Comparison of ENCODE assay signal across 8 mouse cellular contexts in the genomic region with DNA sequence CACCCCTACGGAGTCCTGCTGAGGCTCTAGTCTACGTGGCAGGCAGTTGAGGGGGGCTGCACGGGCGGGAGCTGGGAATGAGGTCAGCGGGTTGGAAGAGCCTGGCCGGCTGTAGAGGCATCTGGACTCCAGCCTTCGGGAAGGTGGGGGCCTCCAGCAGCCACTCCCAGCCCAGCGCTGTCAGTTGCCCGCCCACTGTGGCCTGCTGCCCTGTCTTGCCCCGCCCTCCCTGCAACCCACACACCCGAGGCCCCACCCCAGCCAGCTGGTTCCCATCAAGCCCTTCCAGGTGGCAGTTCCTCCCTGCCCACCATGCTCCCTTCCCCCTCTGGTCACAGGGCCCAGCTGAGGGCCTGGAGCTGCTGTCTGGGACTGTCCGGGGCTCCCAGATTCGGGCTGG. TPM values are rescaled to one million over a fixed set of nuclear protein-coding genes. Genes with fewer than 3 reads are reported as not detected.
DNase-seq lines count a peak whose midpoint lies in the region; ATAC-seq and TF ChIP-seq lines count a peak whose summit lies in the region.

No protein-coding gene starts in this region.

- peak overlapping the region; percentile 39 for H3K4me2 ChIP-seq in stomach, embryonic 16.5 days (ENCODE audit: low read depth, low read length)

- H3K4me3 ChIP-seq in E14TG2a.4 (replicated peaks; ENCODE audit: low read length) = 0 out of 2 replicates have a peak overlapping the region, but pooled peaks have one; percentile 10
- peak overlapping the region; percentile 7; the same call in 1 of the 2 replicates for H3K4me3 ChIP-seq in hindbrain, embryonic 10.5 days
- peak overlapping the region; percentile 28 for H3K4me3 ChIP-seq in limb, embryonic 10.5 days
- H3K4me3 ChIP-seq in stomach, embryonic 16.5 days (replicated peaks; ENCODE audit: low read length) = peak overlapping the region; percentile 19

- peaks cover 47% of the 10 kb centered on the region for H3K4me1 ChIP-seq in E14TG2a.4 (replicated peaks; ENCODE audit: low read depth, low read length)
- peaks cover 54% of the 10 kb centered on the region for H3K4me1 ChIP-seq in hindbrain, embryonic 10.5 days (replicated peaks)
- H3K4me1 ChIP-seq in limb, embryonic 10.5 days = peaks cover 61% of the 10 kb centered on the region
- H3K4me1 ChIP-seq in stomach, embryonic 16.5 days (ENCODE audit: control insufficient read depth, insufficient read depth, low read length) = peaks cover 42% of the 10 kb centered on the region

- peak; percentile 58 to 73 for DNase-seq in adrenal gland, postnatal 36 days
- peak; percentile 89 for DNase-seq in gastrocnemius, adult 18-20 months (ENCODE audit: low spot score)
- DNase-seq in hindbrain, embryonic 10.5 days (ENCODE audit: low spot score) = peak; percentile 89
- peak; percentile 99 for DNase-seq in limb, embryonic 10.5 days (ENCODE audit: low spot score)
- peak; percentile 92 for DNase-seq in mesoderm, embryonic 11.5 days (ENCODE audit: low read depth, low spot score)
- DNase-seq in left cerebral cortex, postnatal 14 days (ENCODE audit: low spot score in 2 of 2) = no peak

- ATAC-seq in stomach, embryonic 16.5 days (ENCODE audit: insufficient read depth, low FRiP score) = peak; percentile 94

- H3K9me3 ChIP-seq in E14TG2a.4 (ENCODE audit: low read length) = no peaks in the 10 kb centered on the region
- no peaks in the 10 kb centered on the region for H3K9me3 ChIP-seq in hindbrain, embryonic 10.5 days
- H3K9me3 ChIP-seq in limb, embryonic 10.5 days (replicated peaks) = no peaks in the 10 kb centered on the region
- H3K9me3 ChIP-seq in stomach, embryonic 16.5 days (replicated peaks; ENCODE audit: control insufficient read depth, low read length) = no peaks in the 10 kb centered on the region

- no peaks in the 10 kb centered on the region for H3K36me3 ChIP-seq in E14TG2a.4 (ENCODE audit: insufficient read depth, low read length)
- H3K36me3 ChIP-seq in hindbrain, embryonic 10.5 days = no peaks in the 10 kb centered on the region
- no peaks in the 10 kb centered on the region for H3K36me3 ChIP-seq in limb, embryonic 10.5 days
- no peaks in the 10 kb centered on the region for H3K36me3 ChIP-seq in stomach, embryonic 16.5 days (ENCODE audit: control insufficient read depth, insufficient read depth, low read length)

- H3K9ac ChIP-seq in stomach, embryonic 16.5 days (ENCODE audit: low read length) = peak overlapping the region; percentile 67

- 6% methylated on average over 13 of the region's 13 CpGs for WGBS in hindbrain, embryonic 10.5 days
- WGBS in limb, embryonic 10.5 days = 2% methylated on average over 13 of the region's 13 CpGs
- 2% methylated on average over 13 of the region's 13 CpGs for WGBS in stomach, embryonic 16.5 days

- peaks cover 59% of the 10 kb centered on the region for H3K27me3 ChIP-seq in E14TG2a.4 (ENCODE audit: insufficient read depth, low read length)
- H3K27me3 ChIP-seq in hindbrain, embryonic 10.5 days (ENCODE audit: insufficient read depth, poor library complexity, severe bottlenecking) = peaks cover 41% of the 10 kb centered on the region
- peaks cover 20% of the 10 kb centered on the region for H3K27me3 ChIP-seq in limb, embryonic 10.5 days (ENCODE audit: low read depth, poor library complexity, severe bottlenecking)
- no peaks in the 10 kb centered on the region; the same call in 1 of the 2 replicates for H3K27me3 ChIP-seq in stomach, embryonic 16.5 days (ENCODE audit: control insufficient read depth, insufficient read depth, low read length)

- intact Hi-C loops in left cerebral cortex, postnatal 14 days (cut with DNase I) = no loop called here

- peak overlapping the region; percentile 79 for H3K27ac ChIP-seq in hindbrain, embryonic 10.5 days
- peak overlapping the region; percentile 92 for H3K27ac ChIP-seq in limb, embryonic 10.5 days
- peak overlapping the region; percentile 97 for H3K27ac ChIP-seq in stomach, embryonic 16.5 days (ENCODE audit: low read length)

- TF ChIP-seq CTCF in E14TG2a.4 (conservative IDR thresholded peaks at IDR 0.05; ENCODE audit: low read length) = no peak

RNA-seq across cellular contexts. Expression of gene Col1a1, which starts 7.2 kb away (rescaled TPM):
- 100 to 1,000 TPM; 111 to 222 TPM for total RNA-seq in adrenal gland, postnatal 36 days (2021)
- total RNA-seq in gastrocnemius, adult 18-20 months (2021) = 10 to 100 TPM; 64.6 to 65.0 TPM
- polyA plus RNA-seq in hindbrain, embryonic 10.5 days (2016; fragmentation: Nextera tagmentation; extraction: Ambion mirVana) = 98.1 and 193 TPM in 2 replicates
- polyA plus RNA-seq in limb, embryonic 10.5 days (2016; fragmentation: Nextera tagmentation; extraction: Ambion mirVana) = 81.4 and 104 TPM in 2 replicates
- polyA plus RNA-seq in stomach, embryonic 16.5 days (2015; fragmentation: Nextera tagmentation; extraction: Ambion mirVana) = 2,066 and 2,076 TPM in 2 replicates
- total RNA-seq in left cerebral cortex, postnatal 14 days (2021) = 10 to 100 TPM; 50.1 to 54.5 TPM

RNA-seq across cellular contexts. Expression of gene Hils1, which starts 38.6 kb away (rescaled TPM):
- not detected for total RNA-seq in adrenal gland, postnatal 36 days (2021)
- total RNA-seq in gastrocnemius, adult 18-20 months (2021) = not detected
- polyA plus RNA-seq in hindbrain, embryonic 10.5 days (2016; fragmentation: Nextera tagmentation; extraction: Ambion mirVana) = not detected in 2 replicates
- not detected in 2 replicates for polyA plus RNA-seq in limb, embryonic 10.5 days (2016; fragmentation: Nextera tagmentation; extraction: Ambion mirVana)
- polyA plus RNA-seq in stomach, embryonic 16.5 days (2015; fragmentation: Nextera tagmentation; extraction: Ambion mirVana) = not detected in 2 replicates
- total RNA-seq in left cerebral cortex, postnatal 14 days (2021) = not detected

RNA-seq across cellular contexts. Expression of gene Sgca, which starts 47.3 kb away (rescaled TPM):
- total RNA-seq in adrenal gland, postnatal 36 days (2021) = not detected
- total RNA-seq in gastrocnemius, adult 18-20 months (2021) = 100 to 1,000 TPM; 283 to 304 TPM
- 0.10 TPM in 1 of 2 replicates, not detected in the other for polyA plus RNA-seq in hindbrain, embryonic 10.5 days (2016; fragmentation: Nextera tagmentation; extraction: Ambion mirVana)
- polyA plus RNA-seq in limb, embryonic 10.5 days (2016; fragmentation: Nextera tagmentation; extraction: Ambion mirVana) = 0.23 TPM in 1 of 2 replicates, not detected in the other
- 0.41 and 3.2 TPM in 2 replicates for polyA plus RNA-seq in stomach, embryonic 16.5 days (2015; fragmentation: Nextera tagmentation; extraction: Ambion mirVana)
- under 1 TPM; 0.55 to 0.68 TPM for total RNA-seq in left cerebral cortex, postnatal 14 days (2021)

Comparison
In these comparisons a context has a peak if more than half of its experiments do, and no peak if none do; other contexts are left out.
1. DNase-seq: peak in adrenal gland, postnatal 36 days (2 of 2), gastrocnemius, adult 18-20 months (single experiment), hindbrain, embryonic 10.5 days (single experiment), limb, embryonic 10.5 days (single experiment) and mesoderm, embryonic 11.5 days (single experiment); none in left cerebral cortex, postnatal 14 days (0 of 2).
2. RNA of gene Sgca, which starts 47.3 kb away (total RNA-seq): 283 to 304 TPM in gastrocnemius, adult 18-20 months; 0.55 to 0.68 TPM in left cerebral cortex, postnatal 14 days and not detected in adrenal gland, postnatal 36 days; every median in the first group is over 100 times any median in the second.
3. Peak in every context shown above with its lines, with median percentiles within 50 percentile points of each other: H3K4me3 ChIP-seq and H3K27ac ChIP-seq.